Mouse (Mus musculus): ENCODE measurements around the gene Efnb1. TPM values are rescaled to one million over a fixed set of nuclear protein-coding genes. Genes with fewer than 3 reads are reported as not detected.

The Efnb1 gene
- polyA plus RNA-seq, 2 experiments, result 36.9 to 57.5 TPM

GRCm38 (mm10) chrX:99153266-99153646 is 17.3 kb downstream of the Efnb1 start:
- no peak overlapping the region for H3K9ac ChIP-seq (ENCODE audit: low read depth, low read length, severe bottlenecking)

GRCm38 (mm10) chrX:99154358-99154757 is 18.4 kb downstream of the Efnb1 start:
- WGBS, result 77% methylated on average over 5 of the region's 5 CpGs
- no peak for ATAC-seq (ENCODE audit: low FRiP score, low read depth)
- Histone ChIP-seq H3K4me3 (replicated peaks; ENCODE audit: low read length) (no peak overlapping the region), H3K27me3 (ENCODE audit: control insufficient read depth, insufficient read depth, low read length) (0 out of 2 replicates have a peak, but pooled peaks cover 4% of the 10 kb centered on the region), H3K9me3 (ENCODE audit: control insufficient read depth, low read length) (no peaks in the 10 kb centered on the region), H3K4me2 (replicated peaks; ENCODE audit: low read depth, low read length, severe bottlenecking) (no peak overlapping the region), H3K9ac (ENCODE audit: low read depth, low read length, severe bottlenecking) (no peak overlapping the region), H3K27ac (replicated peaks; ENCODE audit: low read depth, low read length) (no peak overlapping the region), H3K36me3 (ENCODE audit: control insufficient read depth, insufficient read depth, low read length) (peaks cover 5% of the 10 kb centered on the region; the same call in 1 of the 2 replicates), H3K4me1 (ENCODE audit: control insufficient read depth, insufficient read depth, low read length) (no peaks in the 10 kb centered on the region)
- DNase-seq (ENCODE audit: low spot score), result no peak
- TF ChIP-seq POLR2A (IDR thresholded peaks at IDR 0.05; ENCODE audit: borderline replicate concordance, extremely low read depth, insufficient read depth, insufficient read length), result no peak

More at GRCm38 (mm10) chrX:99153266-99153646, 17.3 kb downstream of the Efnb1 start:
- 40% methylated on average over 3 of the region's 3 CpGs for WGBS
- H3K4me1 ChIP-seq (ENCODE audit: control insufficient read depth, insufficient read depth, low read length), result no peaks in the 10 kb centered on the region
- no peak overlapping the region for H3K4me3 ChIP-seq (replicated peaks; ENCODE audit: low read length)
- ATAC-seq (ENCODE audit: low FRiP score, low read depth) (no peak), DNase-seq (ENCODE audit: low spot score) (no peak)
- 0 out of 2 replicates have a peak, but pooled peaks cover 4% of the 10 kb centered on the region for H3K27me3 ChIP-seq (ENCODE audit: control insufficient read depth, insufficient read depth, low read length)
- TF ChIP-seq POLR2A (IDR thresholded peaks at IDR 0.05; ENCODE audit: borderline replicate concordance, extremely low read depth, insufficient read depth, insufficient read length), result no peak
- H3K9me3 ChIP-seq (ENCODE audit: control insufficient read depth, low read length), result no peaks in the 10 kb centered on the region
- no peak overlapping the region for H3K4me2 ChIP-seq (replicated peaks; ENCODE audit: low read depth, low read length, severe bottlenecking)
- peaks cover 13% of the 10 kb centered on the region for H3K36me3 ChIP-seq (ENCODE audit: control insufficient read depth, insufficient read depth, low read length)
- H3K27ac ChIP-seq (replicated peaks; ENCODE audit: low read depth, low read length), result no peak overlapping the region

- WGBS, result 85% methylated on average over 8 of the region's 8 CpGs
These were observed 23.1 kb downstream of the Efnb1 start for GRCm38 (mm10) chrX:99159020-99159419.

GRCm38 (mm10) chrX:99164111-99164510 is 28.2 kb downstream of the Efnb1 start:
- TF ChIP-seq POLR2A (IDR thresholded peaks at IDR 0.05; ENCODE audit: borderline replicate concordance, extremely low read depth, insufficient read depth, insufficient read length), result no peak
- ATAC-seq (ENCODE audit: low FRiP score, low read depth), result no peak
- Histone ChIP-seq H3K9me3 (ENCODE audit: control insufficient read depth, low read length) (no peaks in the 10 kb centered on the region), H3K9ac (ENCODE audit: low read depth, low read length, severe bottlenecking) (no peak overlapping the region), H3K27ac (replicated peaks; ENCODE audit: low read depth, low read length) (no peak overlapping the region), H3K4me3 (replicated peaks; ENCODE audit: low read length) (no peak overlapping the region), H3K4me1 (ENCODE audit: control insufficient read depth, insufficient read depth, low read length) (no peaks in the 10 kb centered on the region), H3K36me3 (ENCODE audit: control insufficient read depth, insufficient read depth, low read length) (no peaks in the 10 kb centered on the region), H3K27me3 (ENCODE audit: control insufficient read depth, insufficient read depth, low read length) (no peaks in the 10 kb centered on the region), H3K4me2 (replicated peaks; ENCODE audit: low read depth, low read length, severe bottlenecking) (no peak overlapping the region)
- no peak for DNase-seq (ENCODE audit: low spot score)
- WGBS, result 82% methylated on average over 2 of the region's 2 CpGs

More at GRCm38 (mm10) chrX:99159020-99159419, 23.1 kb downstream of the Efnb1 start:
- ATAC-seq (ENCODE audit: low FRiP score, low read depth), result no peak
- no peak overlapping the region for H3K9ac ChIP-seq (ENCODE audit: low read depth, low read length, severe bottlenecking)
- no peak overlapping the region for H3K4me2 ChIP-seq (replicated peaks; ENCODE audit: low read depth, low read length, severe bottlenecking)
- H3K4me1 ChIP-seq (ENCODE audit: control insufficient read depth, insufficient read depth, low read length), result no peaks in the 10 kb centered on the region
- H3K27me3 ChIP-seq (ENCODE audit: control insufficient read depth, insufficient read depth, low read length), result no peaks in the 10 kb centered on the region
- H3K4me3 ChIP-seq (replicated peaks; ENCODE audit: low read length), result no peak overlapping the region
- H3K36me3 ChIP-seq (ENCODE audit: control insufficient read depth, insufficient read depth, low read length), result no peaks in the 10 kb centered on the region
- TF ChIP-seq POLR2A (IDR thresholded peaks at IDR 0.05; ENCODE audit: borderline replicate concordance, extremely low read depth, insufficient read depth, insufficient read length), result no peak
- no peak overlapping the region for H3K27ac ChIP-seq (replicated peaks; ENCODE audit: low read depth, low read length)
- no peak for DNase-seq (ENCODE audit: low spot score)
- no peaks in the 10 kb centered on the region for H3K9me3 ChIP-seq (ENCODE audit: control insufficient read depth, low read length)

- Histone ChIP-seq H3K27me3 (ENCODE audit: control insufficient read depth, insufficient read depth, low read length) (no peaks in the 10 kb centered on the region), H3K4me1 (ENCODE audit: control insufficient read depth, insufficient read depth, low read length) (no peaks in the 10 kb centered on the region), H3K27ac (replicated peaks; ENCODE audit: low read depth, low read length) (no peak overlapping the region), H3K4me3 (replicated peaks; ENCODE audit: low read length) (no peak overlapping the region), H3K36me3 (ENCODE audit: control insufficient read depth, insufficient read depth, low read length) (no peaks in the 10 kb centered on the region), H3K9ac (ENCODE audit: low read depth, low read length, severe bottlenecking) (no peak overlapping the region), H3K9me3 (ENCODE audit: control insufficient read depth, low read length) (no peaks in the 10 kb centered on the region), H3K4me2 (replicated peaks; ENCODE audit: low read depth, low read length, severe bottlenecking) (no peak overlapping the region)
- TF ChIP-seq POLR2A (IDR thresholded peaks at IDR 0.05; ENCODE audit: borderline replicate concordance, extremely low read depth, insufficient read depth, insufficient read length), result no peak
- ATAC-seq (ENCODE audit: low FRiP score, low read depth), result no peak
- WGBS, result 67% methylated on average over 4 of the region's 4 CpGs
- no peak for DNase-seq (ENCODE audit: low spot score)
These were observed 29.0 kb downstream of the Efnb1 start for GRCm38 (mm10) chrX:99164855-99165368.

Data from limb, embryonic 14.5 days (tissue).